Mouse (Mus musculus): ENCODE results near the gene Ppm1h. TPM values are rescaled to one million over a fixed set of nuclear protein-coding genes. Genes with fewer than 3 reads are reported as not detected.

Ppm1h gene
- total RNA-seq, 2 experiments from 2014 or later = 8.1 to 8.3 TPM

GRCm38 (mm10) chr10:122746211-122746610, 67.6 kb downstream of the Ppm1h start:
- no peak for DNase-seq

- no peak for DNase-seq
Observed at GRCm38 (mm10) chr10:122747151-122747925, 68.8 kb downstream of the Ppm1h start.

GRCm38 (mm10) chr10:122748361-122748951, 69.9 kb downstream of the Ppm1h start:
- no peak for DNase-seq

- DNase-seq = no peak
Observed at GRCm38 (mm10) chr10:122749071-122749470, 70.5 kb downstream of the Ppm1h start.

GRCm38 (mm10) chr10:122749876-122750275, 71.3 kb downstream of the Ppm1h start:
- DNase-seq = no peak

- DNase-seq = no peak
Observed at GRCm38 (mm10) chr10:122752950-122753923, 74.7 kb downstream of the Ppm1h start.

- DNase-seq = no peak
Observed at GRCm38 (mm10) chr10:122753924-122754307, 75.4 kb downstream of the Ppm1h start.

GRCm38 (mm10) chr10:122754967-122755366, 76.4 kb downstream of the Ppm1h start:
- DNase-seq = no peak

GRCm38 (mm10) chr10:122756879-122757530, 78.4 kb downstream of the Ppm1h start:
- no peak for DNase-seq

- no peak for DNase-seq
Observed at GRCm38 (mm10) chr10:122757727-122758126, 79.2 kb downstream of the Ppm1h start.

GRCm38 (mm10) chr10:122758346-122758745, 79.8 kb downstream of the Ppm1h start:
- DNase-seq = no peak

GRCm38 (mm10) chr10:122759729-122760128, 81.2 kb downstream of the Ppm1h start:
- DNase-seq = no peak

GRCm38 (mm10) chr10:122760469-122761307, 82.1 kb downstream of the Ppm1h start:
- no peak for DNase-seq

GRCm38 (mm10) chr10:122762772-122763511, 84.4 kb downstream of the Ppm1h start:
- DNase-seq = no peak

- DNase-seq = no peak
Observed at GRCm38 (mm10) chr10:122763596-122763995, 85.0 kb downstream of the Ppm1h start.

- no peak for DNase-seq
Observed at GRCm38 (mm10) chr10:122764653-122765052, 86.1 kb downstream of the Ppm1h start.

- no peak for DNase-seq
Observed at GRCm38 (mm10) chr10:122765521-122765920, 87.0 kb downstream of the Ppm1h start.

GRCm38 (mm10) chr10:122765992-122766391, 87.4 kb downstream of the Ppm1h start:
- no peak for DNase-seq

- DNase-seq = no peak
Observed at GRCm38 (mm10) chr10:122768204-122768892, 89.8 kb downstream of the Ppm1h start.

- no peak for DNase-seq
Observed at GRCm38 (mm10) chr10:122768893-122769341, 90.4 kb downstream of the Ppm1h start.
